Mouse (Mus musculus) Muller cell, postnatal 12 days (primary cell): ENCODE results near the gene Myh14.

Experiments used
- DNase-seq: peaks from one replicate; pipeline ENCODE4 v3.0.0-alpha.2; 2015; ENCODE audit errors: inconsistent ontology term

Myh14 gene

DNA sequence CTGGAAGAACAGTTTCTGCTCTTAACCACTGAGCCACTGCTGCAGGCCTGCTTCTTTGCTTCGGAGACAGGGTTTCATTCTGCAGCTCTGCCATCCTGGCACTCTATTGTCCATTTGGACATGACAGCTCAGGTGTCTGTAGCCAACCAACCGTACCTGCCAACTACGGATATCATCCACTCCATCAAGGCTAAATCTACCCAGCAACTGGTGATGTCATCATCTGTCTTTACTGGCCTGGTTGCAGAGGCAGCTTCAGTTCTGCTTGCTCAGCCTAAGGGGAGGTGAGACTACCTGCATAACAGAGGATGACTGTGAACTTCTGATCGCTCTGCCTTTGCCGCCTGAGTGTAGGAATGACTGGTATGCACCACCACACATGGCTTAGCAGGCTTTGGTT, 1.6 kb upstream of the Myh14 start:
- peak; percentile 45 for DNase-seq

DNA sequence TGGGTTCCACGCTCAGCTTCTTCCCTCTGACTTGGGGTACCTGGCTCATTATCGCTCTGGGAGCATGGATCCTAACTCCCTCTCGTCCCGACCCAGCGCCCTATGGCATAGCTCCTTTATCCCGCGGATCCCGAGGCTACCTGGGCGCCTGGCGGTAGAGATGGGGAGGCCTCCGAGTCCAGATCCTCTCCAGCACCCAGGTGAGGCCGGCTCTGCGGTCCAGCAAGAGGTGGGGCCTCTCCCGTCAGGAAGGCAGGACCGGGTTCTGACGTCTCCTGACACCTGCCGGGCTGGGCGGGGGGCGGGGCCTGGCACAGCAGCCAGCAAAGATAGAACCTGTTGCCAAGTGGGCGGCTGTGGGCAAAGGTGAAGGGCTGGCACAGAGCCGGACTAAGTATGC, 1.5 kb downstream of the Myh14 start:
- no peak for DNase-seq

DNA sequence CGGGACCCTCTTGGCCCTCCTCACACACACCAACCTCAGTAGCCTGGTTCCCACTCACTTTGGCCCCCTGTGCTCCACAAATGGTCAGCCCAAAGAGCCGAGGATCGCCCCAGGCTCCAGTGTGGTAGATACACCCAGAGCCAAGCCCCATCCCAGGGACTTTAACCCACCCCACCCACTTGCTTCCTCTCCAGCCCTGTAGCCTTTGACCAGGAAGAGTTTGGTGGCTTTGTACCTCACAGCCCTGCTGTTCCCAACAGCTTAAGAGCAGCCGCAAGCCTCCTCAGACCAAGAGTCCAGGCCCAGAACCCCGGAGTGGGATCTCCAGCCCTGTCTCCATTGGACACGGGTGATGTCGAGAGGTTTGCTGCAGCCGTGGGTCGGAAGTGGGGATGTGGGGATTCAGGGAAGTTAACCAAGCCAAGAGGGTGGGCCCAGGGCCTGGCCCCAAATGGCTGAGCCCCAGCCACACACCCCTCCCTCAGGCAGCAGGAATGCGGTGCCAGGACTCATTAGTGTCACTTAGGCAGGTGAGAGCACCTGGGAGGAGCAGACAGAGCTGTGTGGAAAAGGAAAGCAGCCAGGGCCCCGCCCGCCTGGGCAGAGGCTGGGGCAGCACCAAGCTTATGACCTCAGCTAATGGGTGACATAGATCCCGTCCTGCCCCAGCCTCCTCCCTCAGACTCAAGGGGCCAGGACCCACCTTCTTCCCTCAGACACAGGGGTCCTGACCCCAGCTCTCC, 2.5 kb downstream of the Myh14 start:
- DNase-seq, result no peak

- DNase-seq, result no peak
Observed at GRCm38 (mm10) chr7:44666462-44666861, 4.2 kb downstream of the Myh14 start.

GRCm38 (mm10) chr7:44664731-44665130, 5.9 kb downstream of the Myh14 start:
- no peak for DNase-seq

- DNase-seq, result no peak
Observed at GRCm38 (mm10) chr7:44663546-44663945, 7.1 kb downstream of the Myh14 start.

GRCm38 (mm10) chr7:44662569-44662968, 8.1 kb downstream of the Myh14 start:
- no peak for DNase-seq

DNA sequence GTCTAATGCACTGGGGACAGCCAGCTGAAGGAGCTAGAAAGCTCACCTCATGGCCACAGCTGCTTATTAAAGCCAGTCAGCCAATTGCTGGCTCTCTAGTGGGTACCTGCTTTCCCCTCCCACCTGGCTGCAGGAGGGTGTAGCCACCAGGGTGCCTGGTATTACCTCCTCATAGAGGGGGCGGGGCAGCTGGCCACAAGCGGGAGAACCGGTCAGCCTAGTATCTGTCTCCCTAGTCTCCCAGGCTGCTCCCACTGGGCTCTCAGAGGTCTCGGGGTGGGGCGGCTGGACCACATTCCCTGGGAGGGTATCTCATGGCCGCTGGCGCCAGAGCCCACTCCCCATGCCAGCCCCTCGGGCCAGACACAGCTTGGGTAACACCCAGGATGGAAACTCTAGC, 8.5 kb downstream of the Myh14 start:
- no peak for DNase-seq

DNA sequence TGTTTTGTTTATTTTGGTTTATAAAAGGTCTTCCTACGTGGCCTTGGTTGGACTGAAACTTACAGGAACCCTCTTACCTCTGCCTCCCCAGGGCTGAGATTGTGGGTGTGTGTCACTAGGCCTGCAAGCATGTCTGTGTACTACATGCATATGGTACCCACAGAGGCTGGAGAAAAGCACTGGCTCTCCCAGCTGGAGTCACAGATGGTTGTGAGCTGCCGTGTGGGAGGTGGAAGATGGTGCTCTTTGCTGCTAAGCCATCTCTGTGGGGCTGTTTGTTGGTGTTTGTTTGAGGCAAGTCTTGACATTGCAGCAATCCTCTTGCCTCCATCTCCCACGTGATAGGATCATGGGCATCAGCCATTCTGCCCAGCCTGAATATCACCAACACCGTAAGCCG, 9.4 kb downstream of the Myh14 start:
- no peak for DNase-seq

- peak; percentile 45 for DNase-seq
Observed at GRCm38 (mm10) chr7:44655504-44655903, 15.1 kb downstream of the Myh14 start.

- no peak for DNase-seq
Observed at GRCm38 (mm10) chr7:44653773-44654172, 16.9 kb downstream of the Myh14 start.

- no peak for DNase-seq
Observed at GRCm38 (mm10) chr7:44651416-44651815, 19.2 kb downstream of the Myh14 start.

- peak; percentile 22 for DNase-seq
Observed at GRCm38 (mm10) chr7:44649990-44650389, 20.7 kb downstream of the Myh14 start.

DNA sequence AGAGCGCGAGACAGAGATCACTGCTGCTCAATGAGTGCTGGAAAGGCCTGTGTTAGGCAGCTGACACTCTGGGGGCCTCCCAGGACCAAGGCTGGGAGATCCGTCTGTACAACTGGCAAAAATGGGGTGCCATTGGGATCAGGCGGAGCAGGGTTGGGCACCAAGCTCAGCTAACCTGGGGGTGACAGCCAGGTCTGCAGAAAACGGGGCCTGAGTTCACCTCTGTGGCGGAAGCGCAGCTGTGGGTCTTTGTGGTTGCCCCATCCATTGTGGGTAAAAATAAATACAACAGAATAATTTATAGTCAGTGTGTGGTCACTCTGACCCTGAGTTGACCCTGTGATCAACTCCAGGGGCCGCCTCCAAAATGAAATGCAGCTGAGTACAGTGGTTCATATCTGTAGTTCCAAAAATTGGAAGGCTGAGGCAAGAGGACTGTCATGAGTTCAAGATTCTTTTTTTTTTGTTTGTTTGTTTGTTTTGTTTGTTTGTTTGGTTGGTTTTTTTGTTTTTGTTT, 21.5 kb downstream of the Myh14 start:
- DNase-seq, result no peak

GRCm38 (mm10) chr7:44647729-44648128, 22.9 kb downstream of the Myh14 start:
- no peak for DNase-seq

GRCm38 (mm10) chr7:44647042-44647724, 23.5 kb downstream of the Myh14 start:
- DNase-seq, result peak; percentile 72

- DNase-seq, result peak; percentile 83
Observed at GRCm38 (mm10) chr7:44645951-44646350, 24.7 kb downstream of the Myh14 start.

DNA sequence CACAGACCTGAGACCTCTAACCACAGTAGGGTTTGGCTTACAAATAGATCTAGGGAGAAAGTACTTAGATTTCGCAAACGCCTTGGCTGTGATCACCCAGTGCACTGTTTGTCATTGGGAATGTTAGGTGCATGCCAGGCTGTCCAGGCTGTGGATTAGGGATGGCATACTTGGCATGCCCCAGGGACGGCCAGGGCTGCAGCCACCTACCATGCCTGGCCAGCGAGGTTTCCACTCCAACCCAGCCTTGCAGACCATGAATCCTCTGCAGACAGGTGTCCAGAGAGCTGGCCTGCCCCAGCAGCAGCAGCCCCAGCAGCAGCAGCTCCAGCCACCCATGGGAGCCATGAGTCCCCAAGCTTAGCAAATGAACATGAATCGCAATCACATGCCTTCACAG, 25.4 kb downstream of the Myh14 start:
- DNase-seq, result peak; percentile 68

DNA sequence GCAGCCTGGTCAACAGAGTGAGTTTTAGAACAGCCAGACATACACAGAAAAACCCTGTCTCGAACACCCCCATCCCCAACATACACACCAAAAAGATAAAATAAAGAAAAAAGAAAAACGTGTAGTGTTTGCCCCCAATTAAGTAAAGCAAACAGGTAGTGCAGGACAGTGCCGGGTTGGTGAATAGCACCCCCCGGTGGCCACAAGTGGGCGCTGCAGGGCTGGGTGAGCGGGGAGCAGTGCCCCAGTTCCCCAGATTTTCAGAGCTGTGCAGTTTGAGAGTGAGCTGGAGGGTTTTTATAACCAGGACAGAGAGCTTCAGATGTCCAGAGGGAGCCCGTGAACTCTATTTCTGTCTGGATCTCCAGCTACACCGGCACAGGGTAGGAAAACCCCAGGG, 28.8 kb downstream of the Myh14 start:
- peak; percentile 28 for DNase-seq

- no peak for DNase-seq
Observed at GRCm38 (mm10) chr7:44640843-44641605, 29.6 kb downstream of the Myh14 start.

GRCm38 (mm10) chr7:44638663-44639062, 32.0 kb downstream of the Myh14 start:
- DNase-seq, result no peak

GRCm38 (mm10) chr7:44636684-44637083, 34.0 kb downstream of the Myh14 start:
- DNase-seq, result no peak
